Mouse (Mus musculus): Measurements from ENCODE around the gene Gm10320. TPM values are rescaled to one million over a fixed set of nuclear protein-coding genes. Genes with fewer than 3 reads are reported as not detected.
A peak's percentile ranks its signal among the peaks of the same experiment; 100 is the strongest.

Gene Gm10320
- polyA plus RNA-seq, 1 experiment from 2014 or later: 1.5 TPM

- Histone ChIP-seq H3K27me3 (ENCODE audit: control insufficient read depth, insufficient read depth, low read length) (peaks cover 15% of the 10 kb centered on the region; the same call in 1 of the 2 replicates), H3K36me3 (ENCODE audit: control insufficient read depth, insufficient read depth, low read length) (no peaks in the 10 kb centered on the region)
- TF ChIP-seq EP300 (optimal IDR thresholded peaks at IDR 0.05) (no peak), CTCF (IDR thresholded peaks at IDR 0.05; ENCODE audit: low read depth) (no peak)
These were observed 11.1 kb upstream of the Gm10320 start for GRCm38 (mm10) chr13:98502813-98503341.

GRCm38 (mm10) chr13:98502236-98502812 lies 10.5 kb upstream of the Gm10320 start:
- ATAC-seq (ENCODE audit: low FRiP score, low TSS enrichment): no peak
- no peaks in the 10 kb centered on the region for H3K9me3 ChIP-seq (ENCODE audit: control insufficient read depth, low read length)
- peaks cover 8% of the 10 kb centered on the region; the same call in 1 of the 2 replicates for H3K4me1 ChIP-seq (replicated peaks; ENCODE audit: control insufficient read depth, insufficient read depth)
- H3K9ac ChIP-seq (ENCODE audit: low read length): no peak overlapping the region
- DNase-seq (ENCODE audit: low spot score): no peak
- no peak overlapping the region for H3K4me2 ChIP-seq (replicated peaks; ENCODE audit: low read depth)
- 10% methylated on average over 16 of the region's 16 CpGs for WGBS
- H3K4me3 ChIP-seq (ENCODE audit: low read depth, low read length): peak overlapping the region; percentile 27
- H3K36me3 ChIP-seq (ENCODE audit: control insufficient read depth, insufficient read depth, low read length): no peaks in the 10 kb centered on the region
- peaks cover 15% of the 10 kb centered on the region; the same call in 1 of the 2 replicates for H3K27me3 ChIP-seq (ENCODE audit: control insufficient read depth, insufficient read depth, low read length)
- H3K27ac ChIP-seq (replicated peaks): no peak overlapping the region
- TF ChIP-seq EP300 (optimal IDR thresholded peaks at IDR 0.05) (no peak), CTCF (IDR thresholded peaks at IDR 0.05; ENCODE audit: low read depth) (no peak)

More at GRCm38 (mm10) chr13:98502813-98503341, 11.1 kb upstream of the Gm10320 start:
- Histone ChIP-seq H3K9me3 (ENCODE audit: control insufficient read depth, low read length) (no peaks in the 10 kb centered on the region), H3K9ac (ENCODE audit: low read length) (no peak overlapping the region), H3K4me3 (ENCODE audit: low read depth, low read length) (peak overlapping the region; percentile 27), H3K4me2 (replicated peaks; ENCODE audit: low read depth) (peak overlapping the region; percentile 39), H3K4me1 (replicated peaks; ENCODE audit: control insufficient read depth, insufficient read depth) (peaks cover 8% of the 10 kb centered on the region; the same call in 1 of the 2 replicates), H3K27ac (replicated peaks) (no peak overlapping the region)
- 2% methylated on average over 27 of the region's 27 CpGs for WGBS
- DNase-seq (ENCODE audit: low spot score) (no peak), ATAC-seq (ENCODE audit: low FRiP score, low TSS enrichment) (no peak)

- no peak for TF ChIP-seq CTCF (IDR thresholded peaks at IDR 0.05; ENCODE audit: low read depth)
- TF ChIP-seq EP300 (optimal IDR thresholded peaks at IDR 0.05): no peak
- Histone ChIP-seq H3K9me3 (ENCODE audit: control insufficient read depth, low read length) (no peaks in the 10 kb centered on the region), H3K36me3 (ENCODE audit: control insufficient read depth, insufficient read depth, low read length) (no peaks in the 10 kb centered on the region), H3K27me3 (ENCODE audit: control insufficient read depth, insufficient read depth, low read length) (peaks cover 13% of the 10 kb centered on the region; the same call in 1 of the 2 replicates), H3K4me1 (replicated peaks; ENCODE audit: control insufficient read depth, insufficient read depth) (peaks cover 8% of the 10 kb centered on the region; the same call in 1 of the 2 replicates), H3K9ac (ENCODE audit: low read length) (no peak overlapping the region), H3K27ac (replicated peaks) (no peak overlapping the region), H3K4me2 (replicated peaks; ENCODE audit: low read depth) (no peak overlapping the region), H3K4me3 (ENCODE audit: low read depth, low read length) (no peak overlapping the region)
- no peak for DNase-seq (ENCODE audit: low spot score)
- no peak for ATAC-seq (ENCODE audit: low FRiP score, low TSS enrichment)
- WGBS: 15% methylated on average over 6 of the region's 6 CpGs
These were observed 9.5 kb upstream of the Gm10320 start for GRCm38 (mm10) chr13:98501321-98501720.

- no peaks in the 10 kb centered on the region for H3K36me3 ChIP-seq (ENCODE audit: control insufficient read depth, insufficient read depth, low read length)
- H3K4me2 ChIP-seq (replicated peaks; ENCODE audit: low read depth): no peak overlapping the region
- H3K27me3 ChIP-seq (ENCODE audit: control insufficient read depth, insufficient read depth, low read length): peaks cover 7% of the 10 kb centered on the region; the same call in 1 of the 2 replicates
- TF ChIP-seq EP300 (optimal IDR thresholded peaks at IDR 0.05): no peak
- no peak for TF ChIP-seq CTCF (IDR thresholded peaks at IDR 0.05; ENCODE audit: low read depth)
- H3K4me1 ChIP-seq (replicated peaks; ENCODE audit: control insufficient read depth, insufficient read depth): peaks cover 8% of the 10 kb centered on the region; the same call in 1 of the 2 replicates
- no peaks in the 10 kb centered on the region for H3K9me3 ChIP-seq (ENCODE audit: control insufficient read depth, low read length)
- no peak overlapping the region for H3K4me3 ChIP-seq (ENCODE audit: low read depth, low read length)
- whole genome bisulfite sequencing: 31% methylated on average over 13 of the region's 13 CpGs
- H3K9ac ChIP-seq (ENCODE audit: low read length): no peak overlapping the region
- no peak for DNase-seq (ENCODE audit: low spot score)
- no peak for ATAC-seq (ENCODE audit: low FRiP score, low TSS enrichment)
- no peak overlapping the region for H3K27ac ChIP-seq (replicated peaks)
These were observed 8.8 kb upstream of the Gm10320 start for GRCm38 (mm10) chr13:98500471-98501125.

- H3K4me1 ChIP-seq (replicated peaks; ENCODE audit: control insufficient read depth, insufficient read depth): 0 out of 2 replicates have a peak, but pooled peaks cover 3% of the 10 kb centered on the region
- DNase-seq (ENCODE audit: low spot score): no peak
- WGBS: 61% methylated on average over 5 of the region's 5 CpGs
These were observed 6.8 kb upstream of the Gm10320 start for GRCm38 (mm10) chr13:98498561-98498960.

More at GRCm38 (mm10) chr13:98498561-98498960, 6.8 kb upstream of the Gm10320 start:
- Histone ChIP-seq H3K36me3 (ENCODE audit: control insufficient read depth, insufficient read depth, low read length) (no peaks in the 10 kb centered on the region), H3K27me3 (ENCODE audit: control insufficient read depth, insufficient read depth, low read length) (peaks cover 5% of the 10 kb centered on the region; the same call in 1 of the 2 replicates), H3K9me3 (ENCODE audit: control insufficient read depth, low read length) (no peaks in the 10 kb centered on the region), H3K9ac (ENCODE audit: low read length) (no peak overlapping the region), H3K4me3 (ENCODE audit: low read depth, low read length) (no peak overlapping the region), H3K4me2 (replicated peaks; ENCODE audit: low read depth) (no peak overlapping the region), H3K27ac (replicated peaks) (no peak overlapping the region)
- no peak for ATAC-seq (ENCODE audit: low FRiP score, low TSS enrichment)
- TF ChIP-seq EP300 (optimal IDR thresholded peaks at IDR 0.05) (no peak), CTCF (IDR thresholded peaks at IDR 0.05; ENCODE audit: low read depth) (no peak)
